Mouse (Mus musculus): ENCODE results near the gene Pilrb1. TPM values are rescaled to one million over a fixed set of nuclear protein-coding genes. Genes with fewer than 3 reads are reported as not detected.
"Not testable (repeated sequence)": the region's sequence is repeated elsewhere in the genome, so short reads cannot be mapped to it uniquely, and the experiment has no call there.

Gene Pilrb1
- polyA plus RNA-seq, 1 experiment from 2014 or later: not detected

- WGBS: 83% methylated on average over 1 of the region's 1 CpGs
- not testable (repeated sequence) for H3K36me3 ChIP-seq; H3K27ac ChIP-seq (replicated peaks); H3K9me3 ChIP-seq; H3K4me3 ChIP-seq; H3K9ac ChIP-seq (replicated peaks); H3K4me1 ChIP-seq; H3K27me3 ChIP-seq; H3K4me2 ChIP-seq (replicated peaks); ATAC-seq (ENCODE audit: low FRiP score, low read depth)
Observed at GRCm38 (mm10) chr5:137864008-137864407, 6.1 kb upstream of the Pilrb1 start.

GRCm38 (mm10) chr5:137856870-137857269 is 1.0 kb downstream of the Pilrb1 start:
- not testable (repeated sequence) for H3K27ac ChIP-seq (replicated peaks); H3K4me2 ChIP-seq (replicated peaks); H3K36me3 ChIP-seq; H3K9ac ChIP-seq (replicated peaks); ATAC-seq (ENCODE audit: low FRiP score, low read depth); H3K4me1 ChIP-seq; H3K27me3 ChIP-seq; H3K4me3 ChIP-seq; H3K9me3 ChIP-seq
- 76% methylated on average over 5 of the region's 5 CpGs for WGBS

DNA sequence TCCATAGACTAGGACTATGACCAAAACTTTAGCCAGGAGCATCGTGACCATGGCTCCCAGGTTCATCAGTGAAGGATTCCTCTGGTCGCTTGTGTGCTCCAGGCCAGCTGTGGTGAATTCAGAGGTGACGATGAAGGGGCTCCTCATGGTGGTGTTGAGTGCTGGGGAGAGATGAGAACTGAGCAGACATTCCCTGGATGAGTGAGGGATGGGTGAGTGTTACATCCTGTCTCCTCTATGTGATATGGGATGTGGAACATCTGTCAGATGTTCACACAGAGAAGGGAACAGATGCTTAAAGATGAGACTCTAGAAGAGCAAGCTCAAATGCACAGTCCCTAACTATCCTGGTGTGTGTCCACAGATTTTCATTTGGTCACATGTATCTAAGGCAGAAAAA is 3.0 kb downstream of the Pilrb1 start:
- H3K9me3 ChIP-seq; H3K27ac ChIP-seq (replicated peaks); H3K4me2 ChIP-seq (replicated peaks); H3K4me3 ChIP-seq; H3K36me3 ChIP-seq; H3K9ac ChIP-seq (replicated peaks); H3K27me3 ChIP-seq; ATAC-seq (ENCODE audit: low FRiP score, low read depth); H3K4me1 ChIP-seq: not testable (repeated sequence)
- WGBS: 75% methylated on average over 3 of the region's 3 CpGs

DNA sequence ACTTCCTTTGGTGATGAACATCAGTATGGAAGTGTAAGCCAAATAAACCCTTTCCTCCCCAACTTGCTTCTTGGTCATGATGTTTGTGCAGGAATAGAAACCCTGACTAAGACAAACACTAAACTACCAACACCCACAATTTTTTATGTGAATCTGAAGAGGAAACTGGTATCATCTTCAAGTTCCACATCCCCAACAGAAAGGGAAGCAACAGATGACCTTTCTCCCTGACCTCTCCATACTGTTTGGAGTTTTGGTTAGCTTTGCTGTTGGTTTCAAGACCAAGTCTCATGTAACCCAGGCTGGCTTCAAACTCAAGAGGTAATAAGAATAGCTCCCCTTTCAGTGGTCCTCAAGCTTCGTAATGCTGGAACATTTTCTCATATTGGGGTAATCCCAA is 7.6 kb downstream of the Pilrb1 start:
- not testable (repeated sequence) for H3K9ac ChIP-seq (replicated peaks); H3K4me1 ChIP-seq; ATAC-seq (ENCODE audit: low FRiP score, low read depth); H3K4me2 ChIP-seq (replicated peaks); H3K27me3 ChIP-seq; H3K9me3 ChIP-seq; H3K27ac ChIP-seq (replicated peaks); H3K36me3 ChIP-seq; H3K4me3 ChIP-seq
- 93% methylated on average over 1 of the region's 1 CpGs for WGBS

GRCm38 (mm10) chr5:137837110-137837509 is 20.8 kb downstream of the Pilrb1 start:
- H3K4me3 ChIP-seq; H3K36me3 ChIP-seq; ATAC-seq (ENCODE audit: low FRiP score, low read depth); H3K9me3 ChIP-seq; H3K4me1 ChIP-seq; H3K27ac ChIP-seq (replicated peaks); H3K9ac ChIP-seq (replicated peaks); H3K4me2 ChIP-seq (replicated peaks); H3K27me3 ChIP-seq: not testable (repeated sequence)

GRCm38 (mm10) chr5:137836611-137837010 is 21.3 kb downstream of the Pilrb1 start:
- Histone ChIP-seq H3K36me3 (no peaks in the 10 kb centered on the region), H3K4me1 (no peaks in the 10 kb centered on the region), H3K9me3 (no peaks in the 10 kb centered on the region), H3K4me3 (no peak overlapping the region), H3K4me2 (replicated peaks) (no peak overlapping the region), H3K27me3 (no peaks in the 10 kb centered on the region), H3K9ac (replicated peaks) (no peak overlapping the region), H3K27ac (replicated peaks) (no peak overlapping the region)
- no peak for ATAC-seq (ENCODE audit: low FRiP score, low read depth)

GRCm38 (mm10) chr5:137835966-137836520 is 21.9 kb downstream of the Pilrb1 start, which contains the start of gene Pilra:
Pilra (minus strand) TSS chr5:137836281.
- H3K27ac ChIP-seq (replicated peaks); H3K4me3 ChIP-seq; H3K27me3 ChIP-seq; H3K9me3 ChIP-seq; H3K36me3 ChIP-seq; H3K4me2 ChIP-seq (replicated peaks); H3K9ac ChIP-seq (replicated peaks); ATAC-seq (ENCODE audit: low FRiP score, low read depth); H3K4me1 ChIP-seq: not testable (repeated sequence)
- whole genome bisulfite sequencing: 76% methylated on average over 2 of the region's 2 CpGs

GRCm38 (mm10) chr5:137833500-137833899 is 24.4 kb downstream of the Pilrb1 start:
- no peaks in the 10 kb centered on the region for H3K4me1 ChIP-seq
- H3K9me3 ChIP-seq: no peaks in the 10 kb centered on the region
- 58% methylated on average over 4 of the region's 4 CpGs for WGBS
- no peak overlapping the region for H3K27ac ChIP-seq (replicated peaks)
- H3K9ac ChIP-seq (replicated peaks): no peak overlapping the region
- H3K4me3 ChIP-seq: no peak overlapping the region
- no peak overlapping the region for H3K4me2 ChIP-seq (replicated peaks)
- no peak for ATAC-seq (ENCODE audit: low FRiP score, low read depth)
- H3K36me3 ChIP-seq: no peaks in the 10 kb centered on the region
- H3K27me3 ChIP-seq: no peaks in the 10 kb centered on the region

DNA sequence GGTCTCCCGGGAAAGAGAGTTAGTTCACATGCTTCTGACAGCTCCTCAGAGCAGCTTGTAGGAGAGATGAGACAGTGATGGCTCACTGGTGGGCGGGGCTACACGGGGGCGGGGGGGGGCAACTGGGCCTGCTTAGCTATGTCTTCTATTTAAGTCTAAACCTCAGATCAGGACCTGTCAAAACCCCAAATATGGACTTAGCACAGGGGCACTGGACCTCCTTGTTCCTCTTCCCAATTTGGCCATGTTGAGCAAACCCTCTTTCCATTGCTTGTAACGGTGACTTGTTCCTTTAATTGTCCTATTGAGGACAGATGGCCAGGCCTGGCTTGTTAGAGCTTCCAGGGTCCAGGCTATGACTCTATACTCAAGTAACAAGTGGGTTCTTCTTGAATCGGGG is 26.4 kb downstream of the Pilrb1 start:
- Histone ChIP-seq H3K4me3 (no peak overlapping the region), H3K27ac (replicated peaks) (no peak overlapping the region), H3K36me3 (no peaks in the 10 kb centered on the region), H3K9me3 (no peaks in the 10 kb centered on the region), H3K4me2 (replicated peaks) (no peak overlapping the region), H3K9ac (replicated peaks) (no peak overlapping the region), H3K4me1 (no peaks in the 10 kb centered on the region), H3K27me3 (no peaks in the 10 kb centered on the region)
- 77% methylated on average over 6 of the region's 6 CpGs for WGBS
- no peak for ATAC-seq (ENCODE audit: low FRiP score, low read depth)

GRCm38 (mm10) chr5:137831106-137831505 is 26.8 kb downstream of the Pilrb1 start:
- Histone ChIP-seq H3K9ac (replicated peaks) (no peak overlapping the region), H3K9me3 (no peaks in the 10 kb centered on the region), H3K4me3 (no peak overlapping the region), H3K36me3 (no peaks in the 10 kb centered on the region), H3K27ac (replicated peaks) (no peak overlapping the region), H3K27me3 (no peaks in the 10 kb centered on the region), H3K4me2 (replicated peaks) (no peak overlapping the region), H3K4me1 (no peaks in the 10 kb centered on the region)
- 90% methylated on average over 4 of the region's 4 CpGs for WGBS
- no peak for ATAC-seq (ENCODE audit: low FRiP score, low read depth)

DNA sequence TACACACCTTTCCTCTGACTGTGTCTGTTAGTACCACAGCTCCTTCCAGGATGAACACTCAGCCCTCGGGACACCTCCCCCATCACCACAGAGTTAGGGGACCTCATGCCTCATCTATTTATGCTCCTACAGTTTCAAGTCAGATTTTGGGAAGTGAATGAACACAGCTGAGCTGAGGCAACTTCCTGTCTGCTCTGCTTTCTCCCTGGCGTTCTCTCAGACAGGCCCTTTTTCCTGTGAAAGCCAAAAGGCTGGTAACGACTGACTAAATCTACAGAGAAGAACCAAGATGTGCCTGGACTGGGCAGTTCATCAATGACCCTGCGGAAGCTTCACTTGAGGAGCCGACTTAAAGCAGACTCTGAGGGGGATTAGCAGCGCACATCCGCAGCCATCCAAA is 27.7 kb downstream of the Pilrb1 start:
- Histone ChIP-seq H3K9ac (replicated peaks) (no peak overlapping the region), H3K4me1 (no peaks in the 10 kb centered on the region), H3K9me3 (no peaks in the 10 kb centered on the region), H3K27ac (replicated peaks) (no peak overlapping the region), H3K27me3 (no peaks in the 10 kb centered on the region), H3K4me3 (no peak overlapping the region), H3K36me3 (no peaks in the 10 kb centered on the region), H3K4me2 (replicated peaks) (no peak overlapping the region)
- WGBS: 78% methylated on average over 7 of the region's 7 CpGs
- ATAC-seq (ENCODE audit: low FRiP score, low read depth): no peak

- Histone ChIP-seq H3K27ac (replicated peaks) (no peak overlapping the region), H3K36me3 (no peaks in the 10 kb centered on the region), H3K4me3 (no peak overlapping the region), H3K27me3 (no peaks in the 10 kb centered on the region), H3K4me1 (no peaks in the 10 kb centered on the region), H3K4me2 (replicated peaks) (no peak overlapping the region), H3K9me3 (no peaks in the 10 kb centered on the region), H3K9ac (replicated peaks) (no peak overlapping the region)
- no peak for ATAC-seq (ENCODE audit: low FRiP score, low read depth)
- WGBS: 88% methylated on average over 6 of the region's 6 CpGs
Observed at GRCm38 (mm10) chr5:137828694-137829093, 29.2 kb downstream of the Pilrb1 start.

DNA sequence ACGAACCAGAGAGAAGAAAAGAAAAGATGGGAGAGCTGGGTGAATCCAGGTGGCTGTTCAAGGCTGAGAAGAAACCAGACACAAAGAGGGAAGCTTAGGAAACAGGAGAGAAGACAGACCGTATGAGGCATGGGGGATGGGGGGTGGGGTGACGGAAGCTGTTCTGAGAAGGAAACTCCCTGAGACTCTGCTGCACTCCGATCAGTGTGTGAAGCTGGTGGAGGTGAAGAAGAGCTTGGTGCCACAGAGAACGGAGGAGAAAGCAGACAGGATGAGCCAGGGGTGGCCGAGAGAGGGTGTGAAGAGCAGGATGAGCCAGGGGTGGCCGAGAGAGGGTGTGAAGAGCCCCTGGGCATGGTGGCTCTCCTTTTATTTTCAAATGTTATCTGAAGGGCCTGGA is 31.5 kb downstream of the Pilrb1 start:
- Histone ChIP-seq H3K36me3 (no peaks in the 10 kb centered on the region), H3K9me3 (no peaks in the 10 kb centered on the region), H3K27me3 (no peaks in the 10 kb centered on the region), H3K9ac (replicated peaks) (no peak overlapping the region), H3K4me3 (no peak overlapping the region), H3K4me2 (replicated peaks) (no peak overlapping the region), H3K27ac (replicated peaks) (no peak overlapping the region), H3K4me1 (no peaks in the 10 kb centered on the region)
- WGBS: 70% methylated on average over 7 of the region's 7 CpGs
- ATAC-seq (ENCODE audit: low FRiP score, low read depth): no peak

All from midbrain, embryonic 12.5 days (tissue).